Mouse (Mus musculus) spleen, adult 12 weeks (tissue): ENCODE results near the gene Traf3ip3.

Experiments
- DNase-seq: peaks from one replicate; pipeline ENCODE4 v3.0.0; 2022; ENCODE audit warnings: low spot score

The Traf3ip3 gene

DNA sequence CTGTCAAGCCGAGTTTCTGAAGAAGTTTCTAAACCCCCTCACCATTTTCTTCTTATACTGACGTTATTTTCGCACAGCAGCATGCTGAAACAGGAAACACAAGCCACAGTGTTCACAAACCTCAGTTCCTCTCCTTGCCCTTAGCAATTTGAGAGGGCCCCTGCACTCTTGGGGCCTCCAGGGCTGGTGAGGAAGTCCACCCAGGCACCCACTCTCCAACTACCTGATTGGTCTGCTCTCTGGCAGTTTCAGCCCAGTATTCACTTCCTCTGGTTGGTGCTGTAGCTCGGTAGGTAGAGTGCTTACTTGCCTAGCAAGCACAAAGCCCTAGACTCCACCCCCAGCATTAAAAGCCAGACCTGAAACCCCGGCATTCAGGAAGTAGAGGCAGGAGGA, at the start of gene Traf3ip3:
Gene Traf3ip3 (minus strand): TSS at position 321 of the 396 bp plus-strand sequence.
- peak; percentile 62 for DNase-seq

DNA sequence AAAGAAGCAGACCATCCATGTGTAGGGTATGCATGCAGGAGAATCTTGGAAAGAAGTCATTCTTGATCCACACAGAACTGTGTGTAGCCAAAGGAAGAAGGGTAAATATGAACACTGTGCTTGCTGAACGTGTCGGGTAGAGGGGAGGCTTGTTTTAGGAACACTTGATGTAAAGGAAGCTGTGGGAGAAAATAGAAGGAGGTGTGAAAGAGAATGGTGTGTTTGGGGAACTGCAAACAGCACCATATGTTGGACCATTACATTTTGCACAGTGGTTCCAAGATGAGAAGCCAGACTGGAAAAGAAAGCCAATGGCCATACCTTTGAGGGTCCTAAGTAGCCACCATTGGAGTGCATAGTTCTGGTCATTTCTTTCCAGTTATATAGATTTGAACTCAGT, 48.5 kb upstream of the Traf3ip3 start:
- DNase-seq, result no peak

DNA sequence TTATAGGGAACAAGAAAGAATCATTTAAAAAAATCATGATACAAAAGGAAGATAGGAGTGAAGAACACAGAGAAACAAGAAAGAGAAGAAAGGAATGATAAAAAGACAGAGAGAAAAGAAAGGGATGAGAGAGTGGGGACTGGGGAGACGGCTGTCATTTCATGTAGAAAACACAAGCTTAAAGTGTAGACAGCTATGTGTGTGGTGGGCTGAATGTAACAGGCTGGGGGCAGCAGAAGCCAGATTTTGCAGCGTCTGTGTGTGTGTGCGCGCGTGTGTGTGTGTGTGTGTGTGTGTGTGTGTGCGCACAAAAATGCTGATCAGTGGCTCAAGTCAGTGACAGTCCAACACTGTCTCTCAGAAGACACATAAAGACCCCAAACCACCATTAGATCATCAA, 42.7 kb upstream of the Traf3ip3 start:
- DNase-seq, result no peak

DNA sequence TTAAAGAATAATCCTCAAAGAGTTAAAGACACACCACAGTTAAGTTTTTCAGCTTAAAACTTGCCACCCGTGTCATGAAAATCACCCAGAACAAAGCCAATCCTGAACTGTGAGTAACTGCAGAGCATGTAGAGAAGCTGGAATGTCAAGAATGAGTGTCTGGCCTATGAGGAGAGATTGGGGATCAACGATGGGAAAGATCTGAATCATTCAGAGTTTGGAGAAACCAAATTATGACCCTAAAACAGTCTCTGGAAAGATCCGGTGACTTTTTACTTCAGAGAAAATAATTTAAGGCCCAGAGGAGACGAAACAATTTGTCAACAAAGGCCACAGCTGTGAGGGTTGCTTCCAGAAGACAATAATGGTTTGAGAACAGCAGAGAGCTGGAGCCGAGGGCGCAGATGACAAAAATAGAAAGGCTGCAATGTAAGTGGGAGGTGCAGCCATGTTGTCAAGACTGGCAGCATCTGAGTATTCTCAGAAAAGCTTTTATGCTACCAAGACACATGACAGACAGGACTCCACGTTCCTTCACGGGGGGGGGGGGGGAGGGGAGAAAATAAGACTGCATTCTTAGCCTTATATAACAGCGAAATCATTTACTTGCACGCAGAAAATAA, 42.2 kb upstream of the Traf3ip3 start:
- no peak for DNase-seq

DNA sequence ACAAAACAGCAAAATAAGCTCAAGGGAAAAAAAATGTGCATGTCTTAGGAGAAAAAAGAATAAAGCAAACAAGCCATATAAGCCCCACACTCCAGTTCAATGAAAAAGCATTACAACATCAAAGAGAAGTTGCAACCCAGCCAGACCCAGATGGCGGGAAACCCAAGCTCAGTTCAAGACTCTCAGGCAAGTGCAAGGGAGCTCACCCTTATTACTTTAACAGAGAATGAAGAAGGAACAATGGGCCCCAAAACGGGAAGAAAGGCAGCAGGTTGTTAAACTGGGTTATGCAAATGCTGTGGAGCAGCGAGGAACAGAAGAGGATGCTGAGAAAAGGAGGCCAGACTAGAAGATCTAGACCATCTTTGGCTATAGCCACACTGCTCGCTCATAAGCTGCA, 41.4 kb upstream of the Traf3ip3 start:
- peak; percentile 11 for DNase-seq

DNA sequence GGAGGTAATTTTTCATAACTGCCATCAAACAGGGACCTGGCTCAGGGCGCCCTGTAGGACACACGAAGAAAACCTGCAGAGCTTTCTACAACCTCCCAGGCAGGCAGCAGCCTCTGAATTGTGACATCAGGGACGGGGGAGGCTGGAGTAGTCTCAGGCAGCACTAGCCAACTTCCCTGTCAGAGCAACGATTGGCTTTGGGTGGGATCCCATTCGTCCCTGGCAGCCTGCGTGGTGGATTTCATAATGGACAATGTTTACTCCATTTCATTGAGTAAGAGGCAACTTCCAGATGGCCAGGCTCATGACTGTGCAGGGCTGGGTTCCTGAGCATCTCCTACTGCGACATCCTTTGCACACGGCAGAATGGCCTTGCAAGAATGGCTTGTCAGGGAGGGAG, 40.7 kb upstream of the Traf3ip3 start:
- DNase-seq, result no peak

DNA sequence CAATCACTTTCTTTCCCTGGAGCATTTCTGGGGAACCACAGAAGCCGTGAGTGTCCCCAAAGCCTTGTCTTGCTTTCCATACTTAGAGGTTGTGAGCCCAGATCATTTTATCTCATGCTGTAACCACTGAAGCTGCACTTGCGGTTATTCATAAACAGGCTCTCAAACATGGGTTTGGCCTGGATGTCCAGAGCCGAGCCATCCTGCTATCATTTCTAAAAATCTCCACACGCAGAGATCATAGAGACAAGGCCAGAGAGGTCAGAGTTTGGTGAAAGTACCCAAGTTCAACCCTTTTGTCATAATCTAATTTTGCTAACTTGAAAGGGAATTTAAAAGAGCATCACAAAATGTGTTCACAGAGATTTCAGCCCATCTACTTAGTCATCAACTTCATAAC, 39.9 kb upstream of the Traf3ip3 start:
- no peak for DNase-seq

DNA sequence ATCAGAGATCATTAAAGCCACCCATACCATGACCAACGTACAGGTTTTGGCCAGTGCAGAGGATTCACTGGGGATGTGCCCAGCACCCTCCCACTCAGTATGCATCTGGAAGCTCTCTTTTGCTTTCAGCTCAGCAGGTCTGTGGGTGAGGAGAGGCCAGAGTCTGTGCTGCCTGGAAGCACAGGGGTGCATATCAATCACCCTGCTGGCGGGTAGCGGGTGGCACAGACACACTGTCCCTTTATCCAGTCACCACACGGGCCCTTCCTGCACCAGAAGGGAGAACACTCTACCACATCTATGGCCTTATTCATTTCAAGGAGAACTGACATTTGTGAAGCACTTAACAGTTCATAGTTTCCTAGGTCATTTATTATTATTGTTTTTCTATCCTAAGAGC, 36.9 kb upstream of the Traf3ip3 start:
- no peak for DNase-seq

DNA sequence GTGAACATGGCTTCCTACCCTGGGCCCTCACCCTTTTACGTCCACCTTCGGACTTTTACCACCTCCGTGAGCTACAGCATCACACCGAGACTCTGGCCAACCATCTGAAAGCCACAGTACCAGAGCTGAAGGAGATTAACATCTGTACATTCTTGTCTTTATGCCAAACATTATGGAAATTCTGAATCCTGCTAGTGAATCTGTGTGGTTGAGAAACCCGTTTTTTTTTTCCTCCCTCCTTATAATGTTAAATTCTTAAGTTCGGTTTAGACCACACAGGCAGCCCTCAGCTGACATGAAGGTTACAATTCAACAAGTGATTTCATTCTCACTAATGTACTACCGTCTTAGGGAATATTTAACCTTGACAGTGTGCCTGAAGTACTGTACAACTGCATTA, 33.4 kb upstream of the Traf3ip3 start:
- no peak for DNase-seq

DNA sequence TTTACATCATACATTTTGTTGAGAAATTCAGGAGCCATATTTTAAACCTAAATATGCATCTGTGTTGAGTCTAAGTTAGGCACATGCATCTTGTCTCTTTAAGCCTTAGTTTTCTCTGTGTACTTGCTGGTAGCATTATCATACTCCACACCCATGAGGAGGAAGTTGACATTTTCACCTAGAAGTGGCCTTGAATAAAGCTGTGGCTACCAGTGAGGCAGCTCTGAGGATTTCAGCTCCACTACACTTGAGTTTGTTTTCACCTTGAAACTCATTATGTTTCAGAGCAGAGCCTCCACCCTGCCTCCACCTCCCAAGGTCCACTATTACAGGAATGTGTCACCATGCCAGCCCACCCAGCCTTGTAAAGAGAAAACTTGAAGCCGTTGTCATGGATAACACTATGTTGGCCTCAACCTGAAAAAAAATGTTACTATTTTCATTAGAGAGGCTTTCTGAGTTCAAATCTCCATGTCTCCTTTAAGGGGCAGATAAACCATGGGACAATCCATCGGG, 32.7 kb upstream of the Traf3ip3 start:
- DNase-seq, result no peak

DNA sequence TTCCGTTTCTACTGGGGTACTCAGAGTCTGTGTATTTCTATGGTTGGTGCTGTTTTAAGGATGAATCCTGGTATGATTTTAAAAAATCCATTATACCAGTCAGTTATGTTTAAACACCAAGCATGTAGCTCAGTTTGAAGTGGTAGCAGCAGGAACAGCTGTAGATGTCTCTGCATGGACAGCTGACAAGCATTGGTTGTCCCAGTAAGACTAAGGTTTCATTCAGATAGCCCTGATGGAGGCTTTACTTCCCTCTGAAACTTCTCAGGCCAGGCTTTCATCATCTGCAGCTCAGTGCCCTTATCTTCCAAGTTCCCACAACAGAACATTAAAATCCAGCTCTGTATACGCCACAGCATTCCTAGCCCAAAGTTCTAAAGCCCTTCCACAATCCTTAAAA, 31.2 kb upstream of the Traf3ip3 start:
- DNase-seq, result no peak

DNA sequence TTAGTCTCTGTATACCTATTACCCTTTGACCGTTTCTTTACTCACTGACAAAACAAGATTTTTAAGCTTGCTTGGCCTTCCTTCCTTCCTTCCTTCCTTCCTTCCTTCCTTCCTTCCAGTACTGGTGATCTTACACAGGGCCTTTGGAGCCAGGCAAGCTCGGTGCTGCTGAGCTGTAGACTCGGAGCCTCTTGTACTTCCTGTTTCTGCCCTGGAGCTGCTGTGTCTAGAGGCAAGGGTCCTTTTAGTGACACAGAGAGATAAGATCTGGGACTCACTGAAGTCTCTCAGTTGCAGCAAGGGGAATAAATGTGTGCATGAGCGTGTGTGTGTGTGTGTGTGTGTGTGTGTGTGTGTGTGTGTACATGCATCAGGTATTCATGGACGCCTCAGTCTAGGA, 29.4 kb upstream of the Traf3ip3 start:
- no peak for DNase-seq

DNA sequence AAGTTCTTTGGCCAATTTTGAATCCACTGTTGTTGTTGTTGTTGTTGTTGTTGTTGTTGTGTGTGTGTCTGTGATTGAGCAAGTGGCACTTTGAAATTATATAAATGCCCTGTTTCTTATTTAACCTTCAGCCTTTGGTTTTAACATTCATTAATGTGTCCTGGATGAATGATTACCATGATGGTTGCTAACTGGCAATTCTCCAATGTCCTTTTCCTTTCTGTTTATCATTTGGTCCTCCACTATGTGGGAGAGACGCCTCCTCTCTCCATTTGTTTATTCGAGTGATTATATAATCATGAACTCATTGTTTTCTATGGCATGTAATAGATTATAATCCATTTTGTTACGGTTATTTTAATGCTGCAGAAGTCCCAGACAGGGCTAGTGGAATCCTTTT, 29.0 kb upstream of the Traf3ip3 start:
- no peak for DNase-seq

DNA sequence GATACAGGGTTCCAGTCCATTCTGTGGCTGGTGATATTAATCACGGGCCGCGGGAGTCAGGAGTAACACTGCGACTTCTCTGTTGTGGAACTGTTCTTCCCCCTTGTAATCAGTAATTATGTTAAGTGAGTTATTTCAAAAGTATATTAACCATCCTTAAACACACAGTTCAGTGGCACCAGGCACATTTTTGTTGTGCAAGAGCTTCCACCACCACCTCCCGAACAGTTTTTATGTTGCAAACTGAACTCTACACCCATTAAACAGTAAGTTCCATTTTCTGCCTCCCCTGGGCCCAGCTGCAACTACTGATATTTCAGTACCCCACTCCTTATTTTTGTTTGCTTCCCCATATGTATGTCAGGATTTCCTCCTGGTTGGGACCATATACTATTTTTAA, 28.1 kb upstream of the Traf3ip3 start:
- no peak for DNase-seq

DNA sequence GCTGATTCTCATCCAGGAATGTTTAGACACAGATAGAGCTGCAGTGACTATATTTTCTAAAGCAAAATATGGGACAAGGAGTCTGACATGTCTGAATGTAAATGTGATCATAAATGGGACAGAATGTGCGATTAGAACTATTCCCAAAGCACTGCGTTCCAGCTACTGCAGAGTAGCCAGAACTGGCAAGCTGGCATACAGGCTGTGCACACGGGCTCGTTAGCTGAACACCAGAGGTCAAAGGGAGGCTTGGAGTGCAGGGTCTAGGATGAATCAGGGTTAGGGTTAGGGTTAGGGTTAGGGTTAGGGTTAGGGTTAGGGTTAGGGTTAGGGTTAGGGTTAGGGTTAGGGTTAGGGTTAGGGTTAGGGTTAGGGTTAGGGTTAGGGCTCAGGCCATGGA, 26.0 kb upstream of the Traf3ip3 start:
- DNase-seq, result no peak

DNA sequence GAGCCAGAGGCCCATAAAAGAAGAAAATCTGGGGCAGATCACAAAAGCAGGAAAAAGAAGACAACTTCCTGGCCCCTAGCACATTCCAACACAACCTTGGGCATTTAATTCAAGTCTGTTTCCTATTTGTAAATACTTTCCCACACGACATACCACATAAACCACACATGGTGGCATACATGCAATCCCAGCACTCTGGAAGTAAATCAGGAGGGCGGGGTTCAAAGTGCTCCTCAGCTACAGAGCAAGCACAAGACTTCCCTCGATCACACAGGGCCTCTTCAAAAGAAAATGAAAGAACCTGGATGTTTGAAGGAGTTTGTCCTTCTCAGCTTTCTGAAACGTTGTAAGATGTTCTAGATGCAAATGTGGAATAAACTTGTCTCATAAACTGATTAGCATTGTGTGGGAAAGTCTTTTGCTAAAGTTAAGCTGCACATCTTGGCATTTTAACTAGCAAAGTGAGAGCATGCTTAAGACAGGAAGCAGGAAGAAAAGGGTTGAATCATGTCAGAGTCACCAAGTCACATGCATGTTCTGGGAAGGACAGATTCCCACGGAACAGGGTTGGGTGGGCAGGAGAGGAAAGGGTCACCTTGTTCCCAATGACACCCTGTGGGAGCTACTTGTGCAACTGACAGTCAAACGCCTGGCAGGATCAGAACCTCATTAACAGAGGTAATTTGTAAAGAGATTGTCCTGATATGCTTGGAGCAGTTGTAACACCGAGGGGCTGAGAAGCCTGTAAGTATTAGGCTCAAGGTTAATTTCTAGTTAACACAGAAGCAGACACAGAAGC, 25.4 kb upstream of the Traf3ip3 start:
- no peak for DNase-seq

DNA sequence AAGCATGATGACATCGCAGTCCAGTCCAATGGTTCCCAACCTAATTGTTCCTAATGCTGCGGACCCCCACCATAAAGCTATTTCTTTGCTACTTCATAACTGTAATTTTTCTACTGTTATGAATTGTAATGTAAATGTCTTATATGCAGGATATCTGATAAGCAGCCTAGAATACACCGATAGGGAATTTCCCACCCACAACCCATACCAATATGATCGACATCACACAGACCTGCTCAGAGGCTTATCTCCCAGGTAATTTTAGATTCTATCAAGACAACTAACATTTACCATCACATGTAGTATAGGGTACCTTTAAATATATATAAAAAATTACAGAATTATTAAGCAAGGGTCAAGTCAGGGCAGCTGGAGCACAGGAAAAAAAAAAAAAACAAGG, 24.6 kb upstream of the Traf3ip3 start:
- DNase-seq, result no peak

DNA sequence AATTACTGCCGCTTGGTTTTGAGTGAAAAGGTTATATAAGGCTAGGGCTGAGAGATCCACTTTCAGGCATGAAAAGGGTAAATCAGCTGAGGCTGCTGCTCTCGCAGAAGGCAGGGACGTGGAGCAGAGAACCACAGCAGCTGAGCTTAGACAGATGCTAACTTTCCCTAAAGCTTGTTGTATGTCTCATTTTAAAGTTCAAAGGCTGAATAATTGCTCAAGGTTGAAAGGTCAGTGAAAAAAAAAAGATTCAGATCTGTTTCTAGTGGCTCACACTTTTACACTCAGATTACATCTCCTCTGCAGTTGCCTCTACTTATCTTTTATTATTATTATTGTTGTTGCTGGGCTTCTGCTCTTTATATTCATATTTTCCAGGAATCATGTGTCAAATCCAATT, 24.0 kb upstream of the Traf3ip3 start:
- no peak for DNase-seq

DNA sequence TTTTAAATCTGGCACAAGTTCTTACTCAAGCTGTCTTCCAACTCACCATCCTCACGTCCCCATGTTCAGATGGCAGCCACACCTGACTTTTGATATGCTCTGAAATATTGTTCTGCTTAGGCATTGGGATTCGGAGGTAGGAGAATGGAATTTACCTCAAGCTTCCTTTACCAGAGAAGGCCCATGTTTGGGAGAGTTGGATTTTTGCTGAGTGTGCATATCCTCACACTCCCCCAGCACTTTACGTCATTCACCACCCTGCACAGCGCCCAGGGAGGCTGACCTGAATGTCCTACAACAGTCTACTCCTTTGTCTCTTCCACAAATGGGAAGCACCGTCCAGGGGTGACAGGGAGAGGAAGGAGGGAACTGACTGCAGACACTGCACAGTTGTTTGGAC, 18.9 kb upstream of the Traf3ip3 start:
- DNase-seq, result no peak

DNA sequence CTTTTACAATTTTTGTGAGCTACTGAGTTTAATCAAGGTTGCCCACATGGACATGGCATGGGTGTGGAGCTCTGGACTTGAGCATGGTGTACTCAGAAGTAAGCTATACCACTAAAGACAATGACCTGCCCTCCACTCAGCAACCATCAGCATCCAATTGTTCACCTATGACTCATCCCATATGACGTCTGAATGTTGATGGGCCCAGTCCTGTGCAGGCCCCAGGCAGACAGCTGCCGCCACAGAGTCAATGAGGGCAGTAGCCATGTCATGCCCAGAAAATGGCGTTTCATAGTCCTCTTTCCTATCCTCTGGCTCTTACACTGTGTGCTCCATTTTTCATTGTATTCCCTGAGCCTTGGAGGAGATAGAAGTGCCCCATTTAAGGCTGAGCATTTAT, 14.5 kb upstream of the Traf3ip3 start:
- DNase-seq, result no peak

DNA sequence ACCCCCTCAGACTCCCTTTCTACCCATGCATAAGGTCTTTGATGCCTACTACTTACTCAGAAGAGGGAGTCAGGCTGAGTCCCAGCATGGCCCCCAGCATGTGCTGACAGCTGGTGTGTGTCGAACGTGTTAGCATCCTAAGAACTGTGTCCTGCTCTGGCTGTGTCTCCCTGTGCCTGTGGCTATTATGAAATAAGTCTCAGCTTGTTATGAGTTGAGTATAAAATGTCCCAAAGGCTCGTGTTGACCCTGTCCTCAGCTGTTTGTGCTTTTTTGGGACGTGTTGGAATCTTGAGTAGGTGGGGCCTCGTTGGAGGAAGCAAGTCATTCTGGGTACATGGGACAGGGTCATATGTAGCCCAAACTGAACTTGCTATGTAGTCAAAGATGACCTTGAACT, 12.6 kb upstream of the Traf3ip3 start:
- no peak for DNase-seq

DNA sequence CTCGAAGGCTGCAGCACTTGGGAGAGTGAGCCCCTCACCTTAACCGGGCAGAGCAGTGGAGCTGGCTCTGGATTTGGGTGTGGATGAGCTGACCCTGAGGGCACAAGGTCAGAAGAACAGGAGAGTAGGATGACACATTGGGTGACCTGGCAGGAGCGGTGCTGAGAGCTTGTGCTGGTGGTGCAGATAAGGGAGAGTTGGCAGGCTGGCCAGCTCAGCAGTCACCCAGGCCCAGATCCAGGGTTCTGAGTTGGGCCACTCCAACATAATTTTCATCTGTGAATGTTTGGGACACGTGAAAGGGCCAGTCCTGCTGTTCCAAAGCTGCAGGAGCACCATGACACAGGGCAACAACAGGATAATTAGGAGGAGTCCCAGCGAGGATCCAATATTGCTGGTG, 9.9 kb upstream of the Traf3ip3 start:
- no peak for DNase-seq

DNA sequence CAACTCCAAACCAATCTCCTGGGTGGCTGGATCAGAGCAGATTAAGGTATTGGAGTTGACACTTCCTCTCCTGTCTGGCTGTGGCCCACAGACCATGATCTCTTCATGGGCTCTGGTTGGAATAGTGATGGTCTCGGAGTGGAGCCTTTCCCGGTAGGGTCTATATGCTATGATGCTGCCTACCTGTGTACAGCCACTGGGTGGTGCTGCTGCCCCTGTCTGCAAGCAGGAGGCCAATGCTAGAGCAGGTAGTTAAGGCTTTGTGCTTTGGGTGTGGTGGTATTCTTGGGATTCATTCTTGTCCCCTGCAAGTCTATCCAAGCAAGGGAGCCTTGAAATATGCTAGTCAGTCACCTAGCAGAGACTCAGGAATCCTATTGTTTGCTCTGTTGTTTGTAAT, 6.7 kb upstream of the Traf3ip3 start:
- peak; percentile 37 for DNase-seq

DNA sequence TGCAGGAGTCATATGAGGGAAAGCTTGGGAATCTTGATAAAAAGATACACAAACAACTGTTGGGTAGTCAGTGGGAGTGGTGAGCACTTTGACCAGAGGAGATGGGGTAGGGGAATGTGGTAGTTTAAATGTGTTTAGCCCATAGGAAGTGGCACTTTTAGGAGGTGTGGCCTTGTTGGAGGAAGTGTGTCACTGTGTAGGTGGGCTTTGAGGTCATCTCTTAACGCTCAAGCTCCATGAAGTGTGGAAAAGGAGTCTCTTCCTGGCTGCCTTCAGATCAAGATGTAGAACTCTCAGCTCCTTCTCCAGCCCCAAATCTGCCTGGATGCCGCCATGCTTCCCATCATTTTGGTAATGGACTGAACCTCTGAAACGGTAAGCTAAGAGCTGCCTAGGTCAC, 6.0 kb upstream of the Traf3ip3 start, which contains the start of gene Lamb3:
Gene Lamb3 (plus strand): TSS at position 197 of the 400 bp plus-strand sequence.
- DNase-seq, result no peak
